Mouse (Mus musculus) effector memory CD4-positive, alpha-beta T cell, adult 7 months (primary cell): ENCODE data around the gene Uba3. TPM values are rescaled to one million over a fixed set of nuclear protein-coding genes. Genes with fewer than 3 reads are reported as not detected.

ENCODE experiments used
- polyA plus RNA-seq: library from polyadenylated mRNA; unstranded; fragments of 100-300 nt; shearing (Covaris generic); gene quantifications from one replicate; pipeline ENCODE4 v1.2.1, GENCODE M21; 2017

The Uba3 gene
- polyA plus RNA-seq: 25.8 TPM

GRCm38 (mm10) chr6:97205439-97205885 lies at the start of gene Uba3:
Gene Uba3, minus strand, starts transcription at chr6:97205647.

GRCm38 (mm10) chr6:97252711-97253221 lies 47.3 kb upstream of the Uba3 start, which contains the start of gene Lmod3:
Gene Lmod3, minus strand, starts transcription at chr6:97252759.

GRCm38 (mm10) chr6:97210191-97210961 lies 4.9 kb upstream of the Uba3 start, which contains the start of gene Arl6ip5:
Gene Arl6ip5, plus strand, starts transcription at chr6:97210689.

GRCm38 (mm10) chr6:97178491-97179366 lies 26.7 kb downstream of the Uba3 start, which contains the start of gene Tmf1:
Gene Tmf1, minus strand, starts transcription at chr6:97179122.

GRCm38 (mm10) chr6:97148383-97149251 lies 56.8 kb downstream of the Uba3 start, which contains the start of gene Eogt:
Gene Eogt, minus strand, starts transcription at chr6:97149182.

Other genes with a start within 250 kb of the Uba3 start
- gene Fam19a4, start 145.2 kb downstream of the Uba3 start, polyA plus RNA-seq: 0.10 TPM
- gene Eogt, start 56.5 kb downstream of the Uba3 start, polyA plus RNA-seq: 17.8 TPM
- 43.6 TPM for gene Tmf1, start 26.5 kb downstream of the Uba3 start, polyA plus RNA-seq
- 227 TPM for gene Arl6ip5, start 5.0 kb upstream of the Uba3 start, polyA plus RNA-seq
- gene Lmod3, start 47.1 kb upstream of the Uba3 start, polyA plus RNA-seq: not detected